23 mouse cellular contexts compared by ENCODE assay signal in genomic region chr17:44134106-44134505, GRCm38 (mm10). TPM values are rescaled to one million over a fixed set of nuclear protein-coding genes. Genes with fewer than 3 reads are reported as not detected.
A peak's percentile ranks its signal among the peaks of the same experiment; 100 is the strongest.
DNase-seq lines count a peak whose midpoint lies in the region; ATAC-seq and TF ChIP-seq lines count a peak whose summit lies in the region.
"Had no signal": no experiment of that assay in that cellular context is flagged by ENCODE, and none has a peak within 500 bp of the region (broad histone marks: within the 10 kb centered on the region; RNA-seq: fewer than 3 reads in every experiment).

No protein-coding gene starts in this region.

- H3K9me3 ChIP-seq in liver, embryonic 13.5 days (replicated peaks) = no peaks in the 10 kb centered on the region
- no peaks in the 10 kb centered on the region for H3K9me3 ChIP-seq in liver, embryonic 12.5 days (replicated peaks)
- H3K9me3 ChIP-seq in MEL (replicated peaks; ENCODE audit: insufficient read depth, low read length) = no peaks in the 10 kb centered on the region
- H3K9me3 ChIP-seq in intestine, embryonic 14.5 days (ENCODE audit: control insufficient read depth, low read length) = no peaks in the 10 kb centered on the region
- H3K9me3 ChIP-seq: hindbrain, embryonic 12.5 days; midbrain, embryonic 12.5 days; neural tube, embryonic 12.5 days had no signal

- no peak for DNase-seq in liver, embryonic 13.5 days
- peak; percentile 46 for DNase-seq in MEL (ENCODE audit: low read depth, low spot score)
- no peak for DNase-seq in intestine, embryonic 14.5 days (ENCODE audit: low spot score)
- DNase-seq in spleen, postnatal 36 days (ENCODE audit: low spot score in 2 of 2) = no peak
- DNase-seq in cerebellum, postnatal 4 days (ENCODE audit: low spot score in 2 of 2) = no peak
- DNase-seq: adrenal gland, postnatal 10 days; cerebellum, adult 8-10 months; cerebellum, postnatal 36 days; forebrain, postnatal 0 days; gastrocnemius, postnatal 25 days; heart, adult 2 months; kidney, postnatal 10 days; lung, adult 18-20 months; lung, postnatal 10 days; right cerebral cortex, postnatal 14 days; spleen, adult 18-20 months; thymus, postnatal 25 days had no signal

- no peaks in the 10 kb centered on the region for H3K79me2 ChIP-seq in MEL (ENCODE audit: control insufficient read depth, insufficient read depth, low read length, poor library complexity)

- H3K4me1 ChIP-seq in liver, embryonic 13.5 days (replicated peaks) = peaks cover 7% of the 10 kb centered on the region; the same call in 1 of the 2 replicates
- H3K4me1 ChIP-seq in liver, embryonic 12.5 days = no peaks in the 10 kb centered on the region
- H3K4me1 ChIP-seq in MEL (ENCODE audit: control insufficient read depth in 1 of 2, insufficient read depth in 2 of 2, low read length in 2 of 2) = peaks cover 2 to 18% of the 10 kb centered on the region in 2 experiments
- H3K4me1 ChIP-seq in intestine, embryonic 14.5 days (replicated peaks; ENCODE audit: control insufficient read depth, insufficient read depth, low read length) = no peaks in the 10 kb centered on the region
- H3K4me1 ChIP-seq: hindbrain, embryonic 12.5 days; midbrain, embryonic 12.5 days; neural tube, embryonic 12.5 days had no signal

- ATAC-seq in liver, embryonic 13.5 days (ENCODE audit: low read depth) = peak; percentile 40; the same call in 1 of the 2 replicates
- no peak for ATAC-seq in liver, embryonic 12.5 days
- no peak for ATAC-seq in intestine, embryonic 14.5 days (replicated peaks; ENCODE audit: low FRiP score, low TSS enrichment, low read depth)
- ATAC-seq in megakaryocyte progenitor cell, adult 5-6 weeks (replicated peaks; ENCODE audit: poor library complexity) = peak; percentile 43; the same call in 1 of the 2 replicates
- ATAC-seq: activated CD4-positive, CD25-positive, alpha-beta regulatory T cell, adult 4 months; forebrain, postnatal 0 days had no signal

- no peak overlapping the region for H3K4me3 ChIP-seq in liver, embryonic 13.5 days (replicated peaks)
- H3K4me3 ChIP-seq in liver, embryonic 12.5 days = no peak overlapping the region
- H3K4me3 ChIP-seq in MEL (ENCODE audit: control insufficient read depth in 1 of 2, insufficient read depth in 1 of 2, low read depth in 2 of 2, low read length in 2 of 2) = no peak overlapping the region
- H3K4me3 ChIP-seq in intestine, embryonic 14.5 days (ENCODE audit: low read depth, low read length) = peak overlapping the region; percentile 35; the same call in 1 of the 2 replicates
- H3K4me3 ChIP-seq: heart, adult 2 months; hindbrain, embryonic 12.5 days; midbrain, embryonic 12.5 days; neural tube, embryonic 12.5 days had no signal

- no peak for TF ChIP-seq CTCF in MEL (IDR thresholded peaks at IDR 0.05 in 2 of 3, conservative IDR thresholded peaks at IDR 0.05 in 1 of 3; ENCODE audit: control insufficient read depth in 1 of 3, insufficient read depth in 1 of 3, low read depth in 2 of 3, low read length in 3 of 3, poor library complexity in 1 of 3, severe bottlenecking in 1 of 3)

- H3K9ac ChIP-seq in liver, embryonic 13.5 days = no peak overlapping the region
- no peak overlapping the region for H3K9ac ChIP-seq in liver, embryonic 12.5 days
- H3K9ac ChIP-seq in MEL (ENCODE audit: control insufficient read depth, low read depth, low read length, poor library complexity, severe bottlenecking) = no peak overlapping the region
- H3K9ac ChIP-seq in intestine, embryonic 14.5 days (ENCODE audit: low read length) = no peak overlapping the region
- H3K9ac ChIP-seq: forebrain, postnatal 0 days; hindbrain, embryonic 12.5 days; midbrain, embryonic 12.5 days; neural tube, embryonic 12.5 days had no signal

- 8% methylated on average over 6 of the region's 6 CpGs for WGBS in liver, embryonic 13.5 days (ENCODE audit: insufficient replicate concordance)
- 16% methylated on average over 6 of the region's 6 CpGs for WGBS in liver, embryonic 12.5 days (ENCODE audit: insufficient replicate concordance)
- 50% methylated on average over 6 of the region's 6 CpGs for WGBS in intestine, embryonic 14.5 days

- TF ChIP-seq EP300 in MEL (IDR thresholded peaks at IDR 0.05; ENCODE audit: low read depth in 1 of 2, low read length in 2 of 2) = peak; percentile 80 to 87

- H3K36me3 ChIP-seq in liver, embryonic 13.5 days = no peaks in the 10 kb centered on the region
- H3K36me3 ChIP-seq in liver, embryonic 12.5 days = no peaks in the 10 kb centered on the region
- peaks cover 0 to 6% of the 10 kb centered on the region in 2 experiments; a peak in 2 of 4 replicates for H3K36me3 ChIP-seq in MEL (ENCODE audit: control insufficient read depth in 1 of 2, insufficient read depth in 2 of 2, low read length in 2 of 2)
- no peaks in the 10 kb centered on the region for H3K36me3 ChIP-seq in intestine, embryonic 14.5 days (ENCODE audit: control insufficient read depth, insufficient read depth, low read length)
- H3K36me3 ChIP-seq: hindbrain, embryonic 12.5 days; midbrain, embryonic 12.5 days; neural tube, embryonic 12.5 days had no signal

- peaks cover 14% of the 10 kb centered on the region; the same call in 1 of the 2 replicates for H3K27me3 ChIP-seq in liver, embryonic 13.5 days
- H3K27me3 ChIP-seq in liver, embryonic 12.5 days (replicated peaks) = peaks cover 27% of the 10 kb centered on the region
- H3K27me3 ChIP-seq in MEL (ENCODE audit: control insufficient read depth in 1 of 2, insufficient read depth in 2 of 2, low read length in 2 of 2) = no peaks in the 10 kb centered on the region
- no peaks in the 10 kb centered on the region for H3K27me3 ChIP-seq in intestine, embryonic 14.5 days (replicated peaks; ENCODE audit: control insufficient read depth, insufficient read depth, low read length)
- H3K27me3 ChIP-seq: midbrain, embryonic 12.5 days; neural tube, embryonic 12.5 days had no signal

- TF ChIP-seq RAD21 in MEL (IDR thresholded peaks at IDR 0.05; ENCODE audit: low read depth, low read length) = no peak

- TF ChIP-seq POLR2A in MEL (IDR thresholded peaks at IDR 0.05; ENCODE audit: control insufficient read depth in 1 of 2, insufficient read depth in 1 of 2, low read depth in 1 of 2, low read length in 2 of 2, poor library complexity in 1 of 2) = no peak

- peak overlapping the region; percentile 36; the same call in 1 of the 2 replicates for H3K4me2 ChIP-seq in liver, embryonic 13.5 days
- H3K4me2 ChIP-seq in liver, embryonic 12.5 days = no peak overlapping the region; the same call in 1 of the 2 replicates
- H3K4me2 ChIP-seq in intestine, embryonic 14.5 days (ENCODE audit: low read length) = peak overlapping the region; percentile 28; the same call in 1 of the 2 replicates
- H3K4me2 ChIP-seq: hindbrain, embryonic 12.5 days; midbrain, embryonic 12.5 days; neural tube, embryonic 12.5 days had no signal

- H3K27ac ChIP-seq in liver, embryonic 13.5 days = no peak overlapping the region
- no peak overlapping the region for H3K27ac ChIP-seq in liver, embryonic 12.5 days
- no peak overlapping the region for H3K27ac ChIP-seq in MEL (ENCODE audit: control insufficient read depth, low read depth, low read length)
- no peak overlapping the region for H3K27ac ChIP-seq in intestine, embryonic 14.5 days (ENCODE audit: low read depth)
- H3K27ac ChIP-seq: heart, adult 2 months; hindbrain, embryonic 12.5 days; midbrain, embryonic 12.5 days; neural tube, embryonic 12.5 days had no signal

TF ChIP-seq in MEL, 35 proteins besides CTCF, POLR2A, EP300 and RAD21 (continues in another document):
- TF ChIP-seq ZC3H11A (IDR thresholded peaks at IDR 0.05; ENCODE audit: low read depth, low read length) (no peak), RCOR1 (IDR thresholded peaks at IDR 0.05; ENCODE audit: low read depth, low read length) (peak; percentile 96), MAFK (IDR thresholded peaks at IDR 0.05; ENCODE audit: borderline replicate concordance, low read depth, low read length) (peak; percentile 32; the same call in 1 of the 2 replicates), SIN3A (IDR thresholded peaks at IDR 0.05; ENCODE audit: low read length) (0 out of 2 replicates have a peak, but pooled peaks have one; percentile 23), ZNF384 (IDR thresholded peaks at IDR 0.05; ENCODE audit: low read depth, low read length) (no peak), ETS1 (IDR thresholded peaks at IDR 0.05; ENCODE audit: low read depth, low read length) (peak; percentile 70), GATA1 (IDR thresholded peaks at IDR 0.05; ENCODE audit: low read depth, low read length) (peak; percentile 89), ZKSCAN1 (IDR thresholded peaks at IDR 0.05; ENCODE audit: low read depth, low read length) (no peak)

RNA-seq across cellular contexts. Expression of gene Enpp4, which starts 28.5 kb away (rescaled TPM):
- 4.9 and 5.6 TPM in 2 replicates for polyA plus RNA-seq in liver, embryonic 13.5 days (2015; fragmentation: Nextera tagmentation; extraction: Ambion mirVana)
- polyA plus RNA-seq in liver, embryonic 12.5 days (2016; fragmentation: Nextera tagmentation; extraction: Ambion mirVana) = 4.8 and 5.1 TPM in 2 replicates
- total RNA-seq in MEL (2012; rRNA removed) = 13.9 and 15.3 TPM in 2 replicates
- polyA plus RNA-seq in MEL (2012; ENCODE audit: insufficient read depth in 1 of 2, insufficient read length in 2 of 2, low read depth in 1 of 2, low replicate concordance in 2 of 2, missing spikeins in 1 of 2) = 10 to 100 TPM in 1 of 2 experiments, not detected in 1; 21.7 TPM
- polyA plus RNA-seq in intestine, embryonic 14.5 days (2014; fragmentation: Nextera tagmentation; extraction: Ambion mirVana) = 5.8 and 6.2 TPM in 2 replicates
- total RNA-seq in megakaryocyte progenitor cell, adult 5-6 weeks (2015) = 13.9 and 14.9 TPM in 2 replicates
- 10.8 and 13.5 TPM in 2 replicates for total RNA-seq in megakaryocyte progenitor cell, adult 5-6 weeks (2017)

RNA-seq across cellular contexts. Expression of gene Clic5, which starts 54.3 kb away (rescaled TPM):
- 0.30 and 0.49 TPM in 2 replicates for polyA plus RNA-seq in liver, embryonic 13.5 days (2015; fragmentation: Nextera tagmentation; extraction: Ambion mirVana)
- polyA plus RNA-seq in liver, embryonic 12.5 days (2016; fragmentation: Nextera tagmentation; extraction: Ambion mirVana) = 0.37 and 0.56 TPM in 2 replicates
- total RNA-seq in MEL (2012; rRNA removed) = not detected in 2 replicates
- polyA plus RNA-seq in MEL (2012; ENCODE audit: insufficient read depth in 1 of 2, insufficient read length in 2 of 2, low read depth in 1 of 2, low replicate concordance in 2 of 2, missing spikeins in 1 of 2) = not detected
- 9.7 and 10.5 TPM in 2 replicates for polyA plus RNA-seq in intestine, embryonic 14.5 days (2014; fragmentation: Nextera tagmentation; extraction: Ambion mirVana)
- 0.27 and 1.3 TPM in 2 replicates for total RNA-seq in megakaryocyte progenitor cell, adult 5-6 weeks (2015)
- total RNA-seq in megakaryocyte progenitor cell, adult 5-6 weeks (2017) = 0.42 and 0.98 TPM in 2 replicates

RNA-seq across cellular contexts. Expression of gene Enpp5, which starts 55.5 kb away (rescaled TPM):
- 5.5 and 6.9 TPM in 2 replicates for polyA plus RNA-seq in liver, embryonic 13.5 days (2015; fragmentation: Nextera tagmentation; extraction: Ambion mirVana)
- polyA plus RNA-seq in liver, embryonic 12.5 days (2016; fragmentation: Nextera tagmentation; extraction: Ambion mirVana) = 5.0 and 5.6 TPM in 2 replicates
- 5.2 TPM in 2 replicates for total RNA-seq in MEL (2012; rRNA removed)
- 1 to 10 TPM in 1 of 2 experiments, not detected in 1; 7.0 TPM for polyA plus RNA-seq in MEL (2012; ENCODE audit: insufficient read depth in 1 of 2, insufficient read length in 2 of 2, low read depth in 1 of 2, low replicate concordance in 2 of 2, missing spikeins in 1 of 2)
- 17.8 and 18.5 TPM in 2 replicates for polyA plus RNA-seq in intestine, embryonic 14.5 days (2014; fragmentation: Nextera tagmentation; extraction: Ambion mirVana)
- total RNA-seq in megakaryocyte progenitor cell, adult 5-6 weeks (2015) = 5.2 and 5.6 TPM in 2 replicates
- 9.1 and 12.2 TPM in 2 replicates for total RNA-seq in megakaryocyte progenitor cell, adult 5-6 weeks (2017)

Comparison
In these comparisons a context has a peak if more than half of its experiments do, and no peak if none do; other contexts are left out.
1. ATAC-seq: peak in liver, embryonic 13.5 days (single experiment) and megakaryocyte progenitor cell, adult 5-6 weeks (single experiment); none in liver, embryonic 12.5 days (single experiment) and intestine, embryonic 14.5 days (single experiment).